Mouse (Mus musculus): ENCODE data around the gene Tor3a. TPM values are rescaled to one million over a fixed set of nuclear protein-coding genes. Genes with fewer than 3 reads are reported as not detected.

Tor3a gene
- polyA plus RNA-seq, 1 experiment from 2014 or later, result 19.6 TPM

GRCm38 (mm10) chr1:156641808-156642207 is 32.3 kb downstream of the Tor3a start:
- Histone ChIP-seq H3K4me3 (ENCODE audit: low read length) (no peak overlapping the region), H3K27me3 (ENCODE audit: insufficient read depth, low read length) (no peaks in the 10 kb centered on the region), H3K36me3 (ENCODE audit: insufficient read depth, low read length) (peaks cover 27% of the 10 kb centered on the region), H3K27ac (ENCODE audit: low read length) (no peak overlapping the region), H3K9me3 (ENCODE audit: low read length) (no peaks in the 10 kb centered on the region), H3K9ac (replicated peaks; ENCODE audit: low read length) (no peak overlapping the region), H3K4me1 (ENCODE audit: insufficient read depth, low read length) (no peaks in the 10 kb centered on the region), H3K4me2 (replicated peaks; ENCODE audit: low read depth, low read length) (no peak overlapping the region)
- WGBS, result 91% methylated on average over 10 of the region's 10 CpGs
- no peak for ATAC-seq (ENCODE audit: low FRiP score, low TSS enrichment)

GRCm38 (mm10) chr1:156640577-156640976 is 33.6 kb downstream of the Tor3a start:
- Histone ChIP-seq H3K27ac (ENCODE audit: low read length) (no peak overlapping the region), H3K4me2 (replicated peaks; ENCODE audit: low read depth, low read length) (no peak overlapping the region), H3K27me3 (ENCODE audit: insufficient read depth, low read length) (no peaks in the 10 kb centered on the region), H3K4me1 (ENCODE audit: insufficient read depth, low read length) (no peaks in the 10 kb centered on the region), H3K9ac (replicated peaks; ENCODE audit: low read length) (no peak overlapping the region), H3K36me3 (ENCODE audit: insufficient read depth, low read length) (peaks cover 32% of the 10 kb centered on the region), H3K4me3 (ENCODE audit: low read length) (no peak overlapping the region), H3K9me3 (ENCODE audit: low read length) (no peaks in the 10 kb centered on the region)
- WGBS, result 73% methylated on average over 4 of the region's 4 CpGs
- ATAC-seq (ENCODE audit: low FRiP score, low TSS enrichment), result no peak

GRCm38 (mm10) chr1:156639455-156639854 is 34.7 kb downstream of the Tor3a start:
- Histone ChIP-seq H3K4me3 (ENCODE audit: low read length) (no peak overlapping the region), H3K4me2 (replicated peaks; ENCODE audit: low read depth, low read length) (no peak overlapping the region), H3K4me1 (ENCODE audit: insufficient read depth, low read length) (no peaks in the 10 kb centered on the region), H3K9me3 (ENCODE audit: low read length) (no peaks in the 10 kb centered on the region), H3K27me3 (ENCODE audit: insufficient read depth, low read length) (no peaks in the 10 kb centered on the region), H3K9ac (replicated peaks; ENCODE audit: low read length) (no peak overlapping the region), H3K27ac (ENCODE audit: low read length) (no peak overlapping the region), H3K36me3 (ENCODE audit: insufficient read depth, low read length) (peaks cover 34% of the 10 kb centered on the region)
- no peak for ATAC-seq (ENCODE audit: low FRiP score, low TSS enrichment)
- WGBS, result 87% methylated on average over 5 of the region's 5 CpGs

- Histone ChIP-seq H3K27ac (ENCODE audit: low read length) (no peak overlapping the region), H3K4me1 (ENCODE audit: insufficient read depth, low read length) (no peaks in the 10 kb centered on the region), H3K36me3 (ENCODE audit: insufficient read depth, low read length) (peaks cover 44% of the 10 kb centered on the region), H3K4me3 (ENCODE audit: low read length) (no peak overlapping the region), H3K27me3 (ENCODE audit: insufficient read depth, low read length) (no peaks in the 10 kb centered on the region), H3K9me3 (ENCODE audit: low read length) (no peaks in the 10 kb centered on the region), H3K9ac (replicated peaks; ENCODE audit: low read length) (no peak overlapping the region), H3K4me2 (replicated peaks; ENCODE audit: low read depth, low read length) (no peak overlapping the region)
- no peak for ATAC-seq (ENCODE audit: low FRiP score, low TSS enrichment)
- WGBS, result 89% methylated on average over 2 of the region's 2 CpGs
Measured at GRCm38 (mm10) chr1:156635148-156635547, 39.0 kb downstream of the Tor3a start.

GRCm38 (mm10) chr1:156633095-156633494 is 41.1 kb downstream of the Tor3a start:
- Histone ChIP-seq H3K9me3 (ENCODE audit: low read length) (no peaks in the 10 kb centered on the region), H3K27ac (ENCODE audit: low read length) (no peak overlapping the region), H3K27me3 (ENCODE audit: insufficient read depth, low read length) (no peaks in the 10 kb centered on the region), H3K36me3 (ENCODE audit: insufficient read depth, low read length) (peaks cover 51% of the 10 kb centered on the region), H3K4me3 (ENCODE audit: low read length) (no peak overlapping the region), H3K4me1 (ENCODE audit: insufficient read depth, low read length) (no peaks in the 10 kb centered on the region), H3K4me2 (replicated peaks; ENCODE audit: low read depth, low read length) (no peak overlapping the region), H3K9ac (replicated peaks; ENCODE audit: low read length) (no peak overlapping the region)
- WGBS, result 77% methylated on average over 10 of the region's 10 CpGs
- 0 out of 2 replicates have a peak, but pooled peaks have one; percentile 51 for ATAC-seq (ENCODE audit: low FRiP score, low TSS enrichment)

GRCm38 (mm10) chr1:156630965-156631364 is 43.2 kb downstream of the Tor3a start:
- no peak for ATAC-seq (ENCODE audit: low FRiP score, low TSS enrichment)
- Histone ChIP-seq H3K36me3 (ENCODE audit: insufficient read depth, low read length) (peaks cover 53% of the 10 kb centered on the region), H3K9ac (replicated peaks; ENCODE audit: low read length) (no peak overlapping the region), H3K4me3 (ENCODE audit: low read length) (no peak overlapping the region), H3K27me3 (ENCODE audit: insufficient read depth, low read length) (no peaks in the 10 kb centered on the region), H3K4me2 (replicated peaks; ENCODE audit: low read depth, low read length) (no peak overlapping the region), H3K4me1 (ENCODE audit: insufficient read depth, low read length) (no peaks in the 10 kb centered on the region), H3K27ac (ENCODE audit: low read length) (no peak overlapping the region), H3K9me3 (ENCODE audit: low read length) (no peaks in the 10 kb centered on the region)

GRCm38 (mm10) chr1:156629984-156630383 is 44.2 kb downstream of the Tor3a start:
- Histone ChIP-seq H3K27ac (ENCODE audit: low read length) (no peak overlapping the region), H3K4me1 (ENCODE audit: insufficient read depth, low read length) (no peaks in the 10 kb centered on the region), H3K9ac (replicated peaks; ENCODE audit: low read length) (no peak overlapping the region), H3K9me3 (ENCODE audit: low read length) (no peaks in the 10 kb centered on the region), H3K4me2 (replicated peaks; ENCODE audit: low read depth, low read length) (no peak overlapping the region), H3K36me3 (ENCODE audit: insufficient read depth, low read length) (peaks cover 58% of the 10 kb centered on the region), H3K4me3 (ENCODE audit: low read length) (no peak overlapping the region), H3K27me3 (ENCODE audit: insufficient read depth, low read length) (no peaks in the 10 kb centered on the region)
- no peak for ATAC-seq (ENCODE audit: low FRiP score, low TSS enrichment)
- WGBS, result 91% methylated on average over 8 of the region's 8 CpGs

GRCm38 (mm10) chr1:156626729-156627128 is 47.4 kb downstream of the Tor3a start:
- no peaks in the 10 kb centered on the region for H3K4me1 ChIP-seq (ENCODE audit: insufficient read depth, low read length)

GRCm38 (mm10) chr1:156624231-156624630 is 49.9 kb downstream of the Tor3a start:
- no peak overlapping the region for H3K4me2 ChIP-seq (replicated peaks; ENCODE audit: low read depth, low read length)
- 57% methylated on average over 1 of the region's 1 CpGs for WGBS
- H3K4me1 ChIP-seq (ENCODE audit: insufficient read depth, low read length), result no peaks in the 10 kb centered on the region
- no peak overlapping the region for H3K9ac ChIP-seq (replicated peaks; ENCODE audit: low read length)
- 0 out of 2 replicates have a peak, but pooled peaks cover 18% of the 10 kb centered on the region for H3K36me3 ChIP-seq (ENCODE audit: insufficient read depth, low read length)
- H3K4me3 ChIP-seq (ENCODE audit: low read length), result no peak overlapping the region
- H3K27me3 ChIP-seq (ENCODE audit: insufficient read depth, low read length), result no peaks in the 10 kb centered on the region
- no peak for ATAC-seq (ENCODE audit: low FRiP score, low TSS enrichment)
- H3K27ac ChIP-seq (ENCODE audit: low read length), result no peak overlapping the region
- H3K9me3 ChIP-seq (ENCODE audit: low read length), result no peaks in the 10 kb centered on the region

More at GRCm38 (mm10) chr1:156626729-156627128, 47.4 kb downstream of the Tor3a start:
- H3K27me3 ChIP-seq (ENCODE audit: insufficient read depth, low read length), result no peaks in the 10 kb centered on the region
- H3K4me2 ChIP-seq (replicated peaks; ENCODE audit: low read depth, low read length), result no peak overlapping the region
- no peaks in the 10 kb centered on the region for H3K9me3 ChIP-seq (ENCODE audit: low read length)
- H3K36me3 ChIP-seq (ENCODE audit: insufficient read depth, low read length), result peaks cover 39% of the 10 kb centered on the region
- H3K9ac ChIP-seq (replicated peaks; ENCODE audit: low read length), result no peak overlapping the region
- 84% methylated on average over 4 of the region's 4 CpGs for WGBS
- no peak overlapping the region for H3K4me3 ChIP-seq (ENCODE audit: low read length)
- no peak overlapping the region for H3K27ac ChIP-seq (ENCODE audit: low read length)
- no peak for ATAC-seq (ENCODE audit: low FRiP score, low TSS enrichment)

GRCm38 (mm10) chr1:156620951-156621350 is 53.2 kb downstream of the Tor3a start:
- no peaks in the 10 kb centered on the region for H3K27me3 ChIP-seq (ENCODE audit: insufficient read depth, low read length)
- H3K4me3 ChIP-seq (ENCODE audit: low read length), result no peak overlapping the region
- H3K9ac ChIP-seq (replicated peaks; ENCODE audit: low read length), result no peak overlapping the region
- ATAC-seq (ENCODE audit: low FRiP score, low TSS enrichment), result no peak
- no peak overlapping the region for H3K4me2 ChIP-seq (replicated peaks; ENCODE audit: low read depth, low read length)
- H3K9me3 ChIP-seq (ENCODE audit: low read length), result no peaks in the 10 kb centered on the region
- H3K36me3 ChIP-seq (ENCODE audit: insufficient read depth, low read length), result 0 out of 2 replicates have a peak, but pooled peaks cover 7% of the 10 kb centered on the region
- peaks cover 13% of the 10 kb centered on the region for H3K4me1 ChIP-seq (ENCODE audit: insufficient read depth, low read length)
- H3K27ac ChIP-seq (ENCODE audit: low read length), result no peak overlapping the region
- whole genome bisulfite sequencing, result 78% methylated on average over 3 of the region's 3 CpGs
